Mouse (Mus musculus): ENCODE measurements around the gene Dgkd. TPM values are rescaled to one million over a fixed set of nuclear protein-coding genes. Genes with fewer than 3 reads are reported as not detected.
"Not testable (repeated sequence)": the region's sequence is repeated elsewhere in the genome, so short reads cannot be mapped to it uniquely, and the experiment has no call there.

Dgkd gene
- total RNA-seq (2021): 10 to 100 TPM; 28.5 to 34.6 TPM
- long read RNA-seq, experiment 1, full-length matches to known transcripts: 3 of 29 reads
- long read RNA-seq, experiment 1, partial matches to known transcripts: 26 of 29 reads
- long read RNA-seq, experiment 1, other reads (novel, unspliced or antisense): 0 of 29 reads
- long read RNA-seq, experiment 2, full-length matches to known transcripts: 14 of 40 reads
- long read RNA-seq, experiment 2, partial matches to known transcripts: 20 of 40 reads
- long read RNA-seq, experiment 2, other reads (novel, unspliced or antisense): 6 of 40 reads

DNA sequence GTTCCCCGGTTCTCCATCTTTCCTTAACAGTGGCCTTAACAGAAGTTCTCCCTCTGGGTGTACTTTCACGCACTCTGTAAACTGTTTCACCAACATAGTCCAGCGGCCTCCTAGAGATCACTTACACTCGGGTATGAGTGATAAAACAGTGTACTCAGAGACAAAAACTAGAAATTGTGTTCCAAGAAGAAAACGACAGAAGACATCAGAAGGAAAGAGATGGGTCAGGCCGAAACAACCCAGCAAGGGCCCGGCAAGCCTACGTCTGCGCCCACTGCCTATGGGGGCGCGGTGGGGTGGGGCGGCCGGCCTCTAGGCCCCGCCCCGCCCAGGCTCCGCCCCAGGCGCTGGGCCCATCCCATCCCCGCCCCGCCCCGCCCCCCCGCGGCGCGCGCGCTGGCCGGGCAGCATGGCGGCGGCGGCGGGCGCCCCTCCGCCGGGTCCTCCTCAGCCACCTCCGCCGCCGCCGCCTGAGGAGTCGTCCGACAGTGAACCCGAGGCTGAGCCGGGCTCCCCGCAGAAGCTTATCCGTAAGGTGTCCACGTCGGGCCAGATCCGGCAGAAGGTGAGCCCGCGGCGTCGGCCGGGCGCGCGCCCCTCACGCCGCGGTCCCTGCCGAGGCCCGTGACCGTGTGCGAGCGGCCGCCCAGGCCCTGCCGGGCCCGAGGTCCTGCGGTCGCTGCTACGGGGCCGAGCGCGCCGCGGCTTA is at the start of gene Dgkd:
Gene Dgkd (plus strand): TSS at position 396 of the 709 bp plus-strand sequence.
- peak; percentile 80 for DNase-seq

DNA sequence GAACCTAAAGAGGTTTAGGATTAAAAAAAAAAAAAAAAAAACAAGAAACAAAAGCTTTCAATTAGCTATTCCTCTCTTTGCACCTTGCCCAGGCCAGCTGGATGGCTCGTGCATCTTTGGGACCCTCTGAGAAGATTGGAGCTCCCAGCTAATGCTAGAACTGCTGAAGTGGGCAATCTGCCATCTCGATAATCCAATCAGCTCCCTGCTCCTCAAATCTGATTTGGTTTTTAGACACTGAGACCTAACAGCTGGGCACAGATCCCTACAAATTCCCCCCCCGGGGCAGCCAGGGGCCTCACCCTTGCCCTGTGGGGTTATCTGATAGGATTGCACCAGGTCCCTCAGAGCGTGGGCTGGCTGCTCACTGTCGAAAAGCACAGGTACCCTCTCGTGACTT is 49.5 kb upstream of the Dgkd start, which contains the start of gene Sag:
Gene Sag (plus strand): TSS at position 105 of the 400 bp plus-strand sequence.
- no peak for DNase-seq

DNA sequence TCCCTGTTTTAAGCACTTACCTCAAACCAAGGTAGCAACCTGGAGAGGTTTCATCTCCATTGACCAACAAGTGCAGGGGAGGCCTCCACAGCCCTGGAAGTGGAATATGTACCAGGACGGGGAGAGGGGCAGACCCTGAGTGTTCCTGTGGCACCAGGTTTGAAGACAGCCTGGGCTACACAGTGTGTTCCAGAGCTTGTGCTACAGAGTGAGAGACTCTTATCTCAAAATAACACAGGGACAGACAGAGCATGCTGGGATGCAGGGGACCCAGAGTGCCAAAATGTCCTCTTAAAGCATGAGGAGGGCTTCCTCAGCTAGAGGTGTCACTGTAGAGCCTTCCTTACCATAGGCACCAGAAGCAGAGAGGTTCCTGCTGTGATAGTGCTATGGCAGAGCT is 45.3 kb upstream of the Dgkd start:
- DNase-seq: no peak

DNA sequence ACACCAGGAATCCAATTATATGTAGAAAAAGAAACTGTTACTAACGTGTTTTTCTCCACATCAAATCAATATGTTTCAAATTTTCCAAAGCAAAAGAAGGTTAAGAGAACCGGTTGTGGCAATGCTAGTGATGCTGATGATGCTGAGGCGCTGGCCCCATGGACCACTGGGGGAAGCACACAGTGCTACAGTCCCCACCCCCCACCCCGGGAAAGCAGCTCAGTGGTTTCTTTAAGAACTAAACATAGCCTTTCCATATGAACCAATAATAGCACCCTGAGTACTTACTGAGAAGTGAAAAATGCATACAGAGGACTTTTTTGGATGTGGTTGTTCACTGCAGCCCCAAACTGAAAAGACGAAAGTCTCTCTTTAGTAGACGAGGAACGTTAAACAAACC is 41.7 kb upstream of the Dgkd start:
- no peak for DNase-seq

DNA sequence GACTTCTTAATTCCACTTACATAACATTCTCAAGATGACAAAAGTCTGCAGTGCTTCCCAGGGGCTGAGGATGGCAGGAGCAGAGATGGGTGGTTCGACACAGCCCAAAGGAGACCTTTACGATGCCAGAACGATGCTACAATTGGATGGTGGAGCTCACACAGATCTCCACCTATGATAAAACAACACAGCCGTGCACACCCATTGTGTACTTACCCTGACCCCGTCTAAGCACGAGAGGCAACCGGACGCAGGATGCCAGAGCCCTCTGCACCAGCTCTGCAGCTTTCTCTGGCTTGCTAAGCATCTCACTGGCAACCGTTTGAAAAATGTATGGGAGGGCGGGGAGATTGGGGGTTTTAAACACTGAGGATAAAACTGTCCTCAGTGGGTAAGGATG is 41.0 kb upstream of the Dgkd start:
- DNase-seq: no peak

DNA sequence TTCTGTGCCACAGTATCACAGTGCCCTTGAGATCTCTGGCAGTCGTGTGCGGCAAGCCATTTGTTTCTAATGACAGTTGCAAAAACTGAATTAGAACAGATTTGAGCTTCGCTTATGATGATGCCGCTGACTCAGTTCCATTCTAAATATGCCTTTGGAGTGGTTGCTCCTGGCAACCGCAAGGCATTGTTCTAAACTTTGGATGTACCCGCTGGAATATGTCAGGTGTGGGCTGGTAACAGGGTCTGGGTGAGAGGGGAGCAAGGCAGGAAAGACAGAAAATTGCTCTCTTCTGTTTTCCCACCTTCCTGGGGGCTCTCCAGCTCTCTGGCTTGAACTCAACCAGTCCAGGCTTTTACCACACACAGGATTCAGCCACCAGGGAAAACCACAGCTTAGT is 39.9 kb upstream of the Dgkd start:
- no peak for DNase-seq

DNA sequence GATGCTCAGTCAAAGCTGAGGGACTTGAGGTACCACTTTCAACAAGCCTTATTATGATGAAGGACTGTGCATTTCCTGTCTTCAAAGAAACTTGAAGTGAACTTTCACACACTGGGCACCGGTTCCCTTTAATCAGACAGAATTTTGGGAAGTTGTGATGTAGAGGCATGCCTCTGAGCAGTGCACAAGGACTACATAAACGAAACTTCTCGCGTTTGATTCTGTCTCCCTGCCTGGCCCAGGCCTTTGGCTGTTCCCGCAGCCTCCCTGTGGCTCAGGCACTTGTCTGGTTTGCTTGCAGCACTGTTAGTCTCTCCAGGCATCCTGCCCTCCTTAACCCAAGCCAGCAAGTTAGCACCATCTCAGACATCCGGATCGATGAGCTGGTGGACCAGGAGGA is 39.4 kb upstream of the Dgkd start:
- DNase-seq: no peak

DNA sequence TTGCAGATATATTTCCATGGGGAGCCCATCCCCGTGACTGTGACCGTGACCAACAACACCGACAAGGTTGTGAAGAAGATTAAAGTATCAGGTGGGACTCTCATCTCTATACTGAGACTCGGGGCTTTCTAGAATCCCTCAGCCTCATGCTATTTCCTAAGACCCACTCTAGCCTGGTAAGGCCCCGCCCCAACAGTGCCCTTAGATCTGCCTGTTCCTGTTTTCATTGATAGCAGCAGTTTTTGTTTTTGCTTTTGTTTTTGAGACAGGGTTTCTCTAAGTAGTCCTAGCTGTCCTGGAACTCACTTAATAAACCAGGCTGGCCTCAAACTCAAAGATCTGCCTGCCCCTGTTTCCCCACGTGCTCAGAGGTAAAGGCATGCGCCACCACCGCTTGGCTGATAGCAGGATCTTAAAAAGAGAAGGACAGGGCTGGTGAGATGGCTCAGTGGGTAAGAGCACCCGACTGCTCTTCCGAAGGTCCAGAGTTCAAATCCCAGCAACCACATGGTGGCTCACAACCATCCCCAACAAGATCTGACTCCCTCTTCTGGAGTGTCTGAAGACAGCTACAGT is 28.6 kb upstream of the Dgkd start:
- no peak for DNase-seq

DNA sequence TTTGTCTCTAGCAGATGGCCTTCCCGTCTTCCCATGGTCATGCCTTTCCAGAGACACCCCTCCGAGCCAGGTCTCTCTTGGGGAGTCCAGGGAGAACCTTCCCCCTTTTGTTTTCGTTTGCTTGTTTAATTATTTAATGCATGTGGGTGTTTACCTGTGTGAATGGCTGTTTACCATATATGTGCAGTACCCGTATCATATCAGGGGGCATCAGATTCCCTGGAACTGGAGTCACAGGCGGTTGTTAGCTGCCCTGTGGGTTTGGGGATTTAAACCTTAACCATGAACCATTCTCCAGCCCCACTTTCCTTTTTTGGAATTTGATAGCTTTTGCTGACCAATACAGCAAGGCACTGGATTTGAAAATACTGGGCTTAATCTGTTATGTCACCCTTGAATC is 27.8 kb upstream of the Dgkd start:
- no peak for DNase-seq

DNA sequence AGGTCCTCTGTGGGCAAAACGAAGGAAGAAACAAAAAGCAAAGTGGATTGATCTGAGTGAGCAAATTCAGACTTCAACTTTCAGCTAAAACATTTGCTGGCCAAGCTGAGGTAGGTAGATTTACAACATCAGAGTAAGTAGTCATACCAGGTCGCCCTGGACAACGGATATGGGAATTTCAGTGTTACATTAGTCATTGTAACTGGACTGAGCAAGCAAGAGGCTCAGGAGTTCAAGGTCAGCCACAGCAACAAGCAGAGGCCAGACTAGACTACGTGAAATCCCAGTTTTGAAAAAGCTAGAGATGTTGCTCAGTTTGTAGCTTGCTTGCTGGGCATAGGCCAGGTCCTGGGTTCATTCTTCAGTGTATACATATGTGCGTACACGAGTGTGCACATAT is 27.1 kb upstream of the Dgkd start:
- no peak for DNase-seq

DNA sequence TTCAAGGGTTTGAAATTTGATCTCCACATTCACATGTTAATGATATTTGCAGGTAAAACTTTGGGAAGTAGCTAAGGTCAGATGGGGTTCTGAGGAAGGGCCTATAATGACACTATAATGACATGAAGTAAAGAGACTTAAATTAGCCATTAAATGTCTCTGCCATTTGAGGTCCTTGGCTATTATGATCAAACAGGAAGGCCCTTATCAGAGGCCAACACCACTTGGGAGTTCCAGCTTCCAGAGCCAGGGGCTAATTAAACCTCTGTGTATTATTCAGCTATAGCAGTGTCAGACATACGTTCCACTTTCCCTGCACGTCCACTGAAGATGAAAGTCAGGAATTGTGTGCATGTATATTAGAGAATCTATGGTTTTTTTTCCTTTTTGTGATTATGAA is 26.6 kb upstream of the Dgkd start:
- no peak for DNase-seq

DNA sequence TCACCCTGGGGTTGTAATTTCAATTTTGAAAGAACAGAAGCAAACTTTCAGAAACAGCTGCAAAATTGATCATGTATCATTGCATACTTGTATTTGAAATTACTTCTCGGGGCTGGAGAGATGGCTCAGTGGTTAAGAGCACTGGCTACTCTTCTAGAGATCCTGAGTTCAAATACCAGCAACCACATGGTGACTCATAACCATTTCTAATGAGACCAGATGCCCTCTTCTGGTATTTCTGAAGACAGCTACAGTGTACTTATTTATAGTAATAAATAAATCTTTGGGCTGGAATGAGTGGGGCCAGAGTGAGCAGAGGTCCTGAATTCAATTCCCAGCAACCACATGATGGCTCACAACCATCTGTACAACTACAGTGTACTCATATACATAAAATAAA is 25.6 kb upstream of the Dgkd start:
- DNase-seq: not testable (repeated sequence)

DNA sequence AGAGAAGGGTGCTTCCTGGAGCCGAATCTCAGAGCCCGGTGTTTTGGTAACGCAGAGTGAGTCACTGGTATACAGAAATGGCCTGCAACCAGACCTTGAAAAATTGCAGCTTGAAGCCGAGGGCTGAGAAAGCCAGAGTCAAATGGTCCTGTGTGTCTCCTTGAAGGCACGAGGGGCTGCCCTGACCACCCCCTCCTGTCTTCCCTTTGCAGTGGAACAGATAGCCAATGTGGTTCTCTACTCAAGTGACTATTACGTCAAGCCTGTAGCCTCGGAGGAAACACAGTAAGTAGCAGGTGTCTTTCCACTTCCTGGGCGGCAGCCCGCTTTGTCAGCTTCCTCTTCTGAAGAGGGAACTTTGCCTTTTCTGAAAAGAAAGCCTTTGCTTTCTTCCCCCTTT is 24.9 kb upstream of the Dgkd start:
- DNase-seq: peak; percentile 44

DNA sequence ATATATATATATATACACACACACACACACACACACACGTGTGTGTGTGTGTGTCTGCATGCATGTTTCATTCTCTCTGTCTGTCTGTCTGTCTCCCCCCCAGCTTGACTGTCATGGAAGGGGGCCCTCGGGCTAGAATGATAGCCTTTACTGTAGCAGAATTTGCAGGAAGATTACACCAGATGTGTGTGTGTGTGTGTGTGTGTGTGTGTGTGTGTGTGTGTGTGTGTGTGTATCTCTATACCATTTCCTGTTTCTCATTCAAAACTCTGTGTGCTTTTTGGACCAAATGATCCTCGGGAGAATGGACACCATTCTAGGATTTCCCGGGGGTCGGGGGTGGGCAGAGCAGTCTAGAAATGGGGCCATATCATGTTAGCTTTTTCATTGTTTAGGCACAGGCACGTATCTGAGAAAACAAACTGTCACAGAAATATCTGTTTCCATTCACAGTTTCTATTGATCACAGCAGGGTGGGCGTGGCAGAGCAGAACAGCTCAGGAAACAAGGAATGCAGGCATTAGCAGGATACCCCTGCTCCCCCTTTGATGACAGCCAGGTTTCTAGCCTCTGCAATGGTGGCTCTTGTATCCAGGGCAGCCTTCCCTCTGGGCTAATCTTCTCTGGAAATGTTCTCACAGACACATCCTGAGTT is 24.0 kb upstream of the Dgkd start:
- no peak for DNase-seq

DNA sequence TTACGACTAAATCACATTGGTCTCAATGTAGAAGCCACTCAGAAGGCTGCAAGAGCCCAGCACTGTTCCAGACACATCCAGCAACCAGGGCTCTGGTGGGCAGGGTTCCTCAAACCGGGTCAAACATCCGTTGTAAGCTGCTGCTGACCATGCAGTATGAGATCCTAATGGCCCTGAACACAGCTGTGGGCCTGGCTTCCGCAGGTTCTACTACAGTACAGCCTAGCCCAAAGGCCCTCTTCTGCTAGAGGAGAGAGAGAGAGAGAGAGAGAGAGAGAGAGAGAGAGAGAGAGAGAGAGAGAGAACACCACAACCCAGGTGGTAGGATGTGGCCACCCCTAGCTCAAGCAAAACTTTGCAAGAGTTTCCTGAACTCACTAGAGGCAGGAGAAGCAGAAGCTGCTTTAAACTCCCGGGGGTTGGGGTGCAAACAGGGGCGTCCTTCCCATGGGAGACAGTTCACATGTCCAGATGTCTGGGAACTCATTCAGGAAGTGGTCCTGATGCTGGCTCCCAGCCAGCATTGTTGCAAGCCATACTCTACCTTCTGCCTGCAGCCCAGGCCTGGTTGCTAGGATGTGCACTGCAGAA is 23.4 kb upstream of the Dgkd start:
- DNase-seq: no peak

DNA sequence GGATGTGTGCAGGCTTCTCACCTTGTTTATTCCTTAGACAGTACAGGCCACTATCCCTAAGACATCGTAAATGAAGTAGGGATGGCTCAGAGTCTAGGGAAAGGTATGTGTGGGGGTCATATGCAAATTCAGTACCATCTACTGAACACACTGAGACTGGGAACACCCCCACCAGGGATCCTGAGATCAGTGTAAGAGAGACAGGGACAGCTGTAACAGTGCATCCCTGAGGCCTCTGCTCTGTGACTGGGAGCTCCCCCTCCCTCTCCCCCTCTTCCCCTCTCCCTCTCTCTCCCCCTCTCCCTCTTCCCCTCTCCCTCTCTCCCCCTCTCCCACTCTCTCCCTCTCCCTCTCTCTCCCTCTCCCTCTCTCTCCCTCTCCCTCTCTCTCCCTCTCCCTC is 16.6 kb upstream of the Dgkd start:
- DNase-seq: no peak

DNA sequence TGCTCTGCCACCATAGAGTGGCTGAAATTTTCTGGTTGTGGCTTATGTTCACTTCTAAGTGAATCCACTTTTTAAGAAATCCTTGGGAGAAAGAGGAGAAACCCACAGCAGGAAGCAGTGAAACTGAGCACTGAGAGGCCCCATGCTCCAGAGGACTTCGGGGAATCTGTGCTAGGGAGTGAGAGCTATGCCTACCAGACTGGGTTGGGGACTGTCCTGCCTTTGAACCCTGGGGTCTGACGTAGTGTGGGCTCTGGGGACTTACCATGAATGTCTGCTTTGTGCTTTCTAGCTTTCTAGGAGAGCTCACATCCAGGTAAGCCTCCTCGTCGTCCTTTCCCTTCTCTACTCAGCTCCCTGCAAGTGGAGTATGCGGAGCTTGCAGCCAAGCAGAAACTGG is 16.1 kb upstream of the Dgkd start:
- no peak for DNase-seq

DNA sequence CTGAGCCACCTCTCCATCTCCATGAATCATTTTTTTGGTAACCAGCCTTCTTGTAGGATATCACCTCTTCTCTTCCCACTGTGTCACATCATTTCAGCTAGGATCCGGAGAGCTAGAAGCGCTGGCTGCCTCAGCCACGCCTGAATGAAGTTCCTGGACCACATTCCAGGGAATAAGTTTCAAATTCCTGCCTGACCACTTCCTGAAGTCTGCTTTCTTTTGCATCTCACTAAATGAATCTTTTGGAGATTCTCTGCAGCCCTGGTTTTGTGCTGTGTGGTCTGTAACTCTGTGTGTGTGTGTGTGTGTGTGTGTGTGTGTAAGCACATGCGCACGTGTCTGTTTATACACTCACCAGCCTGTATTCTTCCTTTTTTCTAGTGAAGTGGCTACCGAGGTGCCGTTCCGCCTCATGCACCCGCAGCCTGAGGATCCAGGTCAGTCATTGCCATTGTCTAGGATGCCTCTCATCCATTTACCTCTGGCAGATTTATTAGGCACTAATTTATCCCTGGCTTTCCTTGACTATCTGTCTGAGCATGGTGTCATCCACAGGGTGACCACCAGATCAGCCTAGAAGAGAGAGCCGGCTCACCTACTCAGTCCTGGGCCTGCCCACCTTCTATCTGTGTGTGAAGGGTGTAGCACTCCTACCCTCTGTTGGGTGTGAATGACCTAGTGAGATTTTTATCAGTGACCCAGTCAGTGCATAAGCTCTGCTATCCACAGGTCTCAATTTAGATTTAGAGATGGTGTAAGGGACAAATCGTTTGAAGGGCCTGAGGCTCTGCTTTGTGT is 12.5 kb upstream of the Dgkd start:
- DNase-seq: no peak

DNA sequence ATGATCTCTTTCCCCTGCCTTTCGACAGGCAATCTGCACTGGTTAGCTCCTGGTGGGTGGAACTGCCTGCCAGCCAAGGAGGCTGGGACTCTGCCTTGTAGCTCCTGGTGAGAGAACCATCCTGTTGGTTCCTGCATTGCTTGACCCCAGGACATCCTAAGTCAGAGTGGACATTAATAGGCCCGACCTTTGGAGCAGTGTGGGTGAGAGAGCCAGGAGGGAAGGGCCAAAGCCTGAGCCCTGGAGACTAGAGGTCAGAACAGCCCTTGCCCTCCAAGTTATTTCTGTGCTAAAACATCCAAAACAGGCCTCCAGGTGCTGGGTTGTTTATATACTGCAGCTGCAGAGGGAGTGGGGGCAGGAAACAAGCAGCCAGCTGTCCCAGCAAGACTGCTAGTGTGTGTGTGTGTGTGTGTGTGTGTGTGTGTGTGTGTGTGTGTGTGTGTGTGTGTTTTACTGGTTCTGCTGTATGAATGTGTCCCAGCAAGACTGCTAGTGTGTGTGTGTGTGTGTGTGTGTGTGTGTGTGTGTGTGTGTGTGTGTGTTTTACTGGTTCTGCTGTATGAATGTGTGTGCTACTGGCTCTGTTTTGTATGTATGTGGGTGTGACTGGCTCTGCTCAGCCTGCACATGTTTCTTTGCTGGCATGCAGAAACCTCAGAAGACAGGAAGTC is 6.1 kb upstream of the Dgkd start:
- DNase-seq: peak; percentile 79

DNA sequence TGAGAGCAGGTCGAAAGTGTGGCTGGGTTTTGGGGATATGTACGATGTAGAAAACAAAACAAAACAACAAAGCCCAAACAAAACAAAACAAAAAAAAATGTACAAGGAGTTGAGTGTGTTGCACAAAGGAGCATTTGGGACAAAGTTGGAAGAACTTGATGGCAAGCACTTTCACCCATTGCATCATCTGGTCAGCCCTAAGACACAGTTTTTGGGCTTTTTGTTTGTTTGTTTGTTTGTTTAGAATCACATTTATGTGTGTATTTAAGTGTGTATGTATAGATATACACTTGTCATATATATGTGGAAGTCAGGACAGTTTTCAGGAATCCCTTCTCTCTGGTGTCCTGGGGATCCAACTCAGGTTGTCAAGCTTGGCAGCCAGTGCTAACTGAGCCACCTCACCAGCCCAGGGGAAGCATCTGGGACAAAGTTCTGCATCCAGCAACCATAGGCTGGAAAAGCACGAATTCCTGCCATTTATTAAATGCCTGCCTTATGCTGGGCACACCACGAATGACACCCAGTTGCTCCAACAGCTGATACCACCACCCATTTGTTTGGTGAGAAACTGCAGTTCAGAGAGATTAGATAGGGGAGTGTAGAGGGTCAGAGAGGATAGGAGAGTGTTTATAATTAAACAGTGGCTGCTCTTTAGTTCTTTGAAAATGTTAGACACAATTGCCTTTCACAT is 5.5 kb upstream of the Dgkd start:
- no peak for DNase-seq

All from gastrocnemius, postnatal 25 days (tissue).